Mouse (Mus musculus) midbrain, embryonic 14.5 days (tissue): ENCODE data around the gene Lrrc4b. TPM values are rescaled to one million over a fixed set of nuclear protein-coding genes. Genes with fewer than 3 reads are reported as not detected.

ENCODE experiments used
- ATAC-seq: fragments of 200-750 bp; cut with Nextera tagmentation; 2 replicates; pipeline ENCODE4 v1.8.0; 2017; ENCODE audit warnings: moderate number of reproducible peaks, moderate library complexity; ENCODE audit not compliant: low FRiP score, low TSS enrichment
- DNase-seq: peaks from one replicate; pipeline ENCODE4 v3.0.0-alpha.2; 2015
- H3K27ac ChIP-seq: fragments of 300-500 bp; sonication (generic); replicated peaks from 2 replicates; pipeline ENCODE4 v1.5.1; 2014; ENCODE audit warnings: mild to moderate bottlenecking, low read depth, low read length, moderate library complexity
- H3K27me3 ChIP-seq: fragments of 300-500 bp; sonication (generic); 2 replicates; pipeline ENCODE4 v1.6.1; 2014; ENCODE audit warnings: low read length, control low read depth, mixed read lengths; ENCODE audit not compliant: control insufficient read depth, insufficient read depth
- H3K36me3 ChIP-seq: fragments of 300-500 bp; sonication (generic); 2 replicates; pipeline ENCODE4 v1.6.1; 2014; ENCODE audit warnings: low read length, control low read depth; ENCODE audit not compliant: control insufficient read depth, insufficient read depth
- H3K4me1 ChIP-seq: fragments of 300-500 bp; sonication (generic); 2 replicates; pipeline ENCODE4 v1.6.1; 2014; ENCODE audit warnings: mild to moderate bottlenecking, antibody characterized with exemption, low read length, control low read depth; ENCODE audit not compliant: control insufficient read depth, insufficient read depth
- H3K4me2 ChIP-seq: fragments of 300-500 bp; sonication (generic); 2 replicates; pipeline ENCODE4 v1.6.1; 2014; ENCODE audit warnings: mild to moderate bottlenecking, low read length, moderate library complexity
- H3K4me3 ChIP-seq: fragments of 300-500 bp; sonication (generic); replicated peaks from 2 replicates; pipeline ENCODE4 v1.5.1; 2014; ENCODE audit warnings: low read depth, low read length
- H3K9ac ChIP-seq: fragments of 300-500 bp; sonication (generic); replicated peaks from 2 replicates; pipeline ENCODE4 v1.6.1; 2014; ENCODE audit warnings: mild to moderate bottlenecking, low read length, moderate library complexity
- H3K9me3 ChIP-seq: fragments of 300-500 bp; sonication (generic); 2 replicates; pipeline ENCODE4 v1.6.1; 2016; ENCODE audit warnings: low read length, control low read depth, mixed read lengths; ENCODE audit not compliant: control insufficient read depth
- WGBS: fragments of 180-500 bp; shearing (Covaris S2); extraction: QIAGEN DNeasy Blood & Tissue Kit; methylation state at CpG from one replicate; pipeline ENCODE4 v1.1.7; 2014; 5-methylcytosine and 5-hydroxymethylcytosine counted together
- polyA plus RNA-seq: library from polyadenylated mRNA; unstranded; fragments of >200 nt; fragmentation: Nextera tagmentation; extraction: Ambion mirVana; gene quantifications from 2 replicates; pipeline ENCODE4 v1.2.1, GENCODE M21; 2014

The Lrrc4b gene
- polyA plus RNA-seq, 1 experiment from 2014 or later, result 28.4 TPM

DNA sequence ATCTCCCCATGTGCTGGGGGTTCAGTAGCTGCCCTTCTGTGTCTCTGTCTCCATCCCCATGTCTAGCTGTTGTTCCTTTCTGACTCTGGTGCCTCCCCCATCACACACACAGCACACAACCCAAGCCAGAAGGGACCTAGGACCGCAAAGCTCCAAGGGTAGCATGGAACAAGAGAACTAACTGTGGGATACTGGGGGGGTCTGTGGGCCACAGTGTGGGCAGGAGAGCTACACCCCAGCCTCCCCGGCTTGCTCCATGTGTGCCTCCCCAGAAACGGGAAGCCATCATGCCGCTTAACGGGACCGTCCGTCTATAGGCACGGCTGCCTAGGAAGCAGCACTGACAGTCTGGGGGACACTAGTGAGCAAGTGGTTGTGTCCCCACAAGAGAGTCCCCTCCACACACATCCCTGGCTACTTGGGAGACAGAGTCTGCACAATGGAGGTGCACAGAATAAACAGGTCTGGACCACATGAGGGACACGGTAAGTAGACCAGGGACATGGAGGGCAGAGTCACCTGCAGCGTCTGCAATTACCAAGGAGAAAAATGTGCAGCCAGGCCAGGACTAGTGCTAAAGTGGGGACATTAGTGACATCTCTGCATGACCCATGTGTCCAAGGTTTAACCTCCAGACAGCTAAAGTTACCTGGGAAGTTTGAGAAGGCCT is 34.9 kb downstream of the Lrrc4b start:
- H3K4me3 ChIP-seq, result no peak overlapping the region
- WGBS, result 87% methylated on average over 10 of the region's 10 CpGs
- DNase-seq (no peak), ATAC-seq (no peak)
- H3K36me3 ChIP-seq, result peaks cover 59% of the 10 kb centered on the region
- no peaks in the 10 kb centered on the region for H3K27me3 ChIP-seq
- H3K4me1 ChIP-seq, result peaks cover 30% of the 10 kb centered on the region
- H3K9ac ChIP-seq, result no peak overlapping the region; the same call in 1 of the 2 replicates
- H3K27ac ChIP-seq, result peak overlapping the region; percentile 79
- H3K4me2 ChIP-seq, result peak overlapping the region; percentile 13; the same call in 1 of the 2 replicates
- no peaks in the 10 kb centered on the region for H3K9me3 ChIP-seq

DNA sequence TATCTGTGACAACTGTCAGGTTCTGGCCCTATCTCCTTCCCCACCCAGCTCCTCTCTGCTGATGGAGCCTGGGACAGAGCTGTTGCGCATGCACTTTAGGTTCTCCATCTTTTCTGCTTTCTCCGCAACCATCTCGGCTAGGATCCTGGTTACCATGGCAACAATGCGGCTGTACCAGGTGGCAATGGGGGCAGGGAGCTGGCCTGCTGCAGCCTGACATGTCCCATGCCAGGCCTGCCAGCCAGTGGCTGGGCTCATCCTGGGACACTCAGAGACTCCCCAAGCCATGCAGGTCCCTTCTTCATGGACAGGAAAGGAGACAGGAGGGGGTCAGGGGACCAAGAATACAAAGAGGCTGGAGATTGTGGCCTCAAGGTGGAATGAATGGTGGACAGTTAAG is 35.7 kb downstream of the Lrrc4b start:
- Histone ChIP-seq H3K4me1 (peaks cover 38% of the 10 kb centered on the region), H3K4me2 (no peak overlapping the region), H3K27ac (peak overlapping the region; percentile 79), H3K36me3 (peaks cover 51% of the 10 kb centered on the region), H3K4me3 (no peak overlapping the region), H3K27me3 (no peaks in the 10 kb centered on the region), H3K9ac (no peak overlapping the region), H3K9me3 (no peaks in the 10 kb centered on the region)
- peak; percentile 92 for DNase-seq
- ATAC-seq, result 0 out of 2 replicates have a peak, but pooled peaks have one; percentile 1
- WGBS, result 8% methylated on average over 4 of the region's 4 CpGs

DNA sequence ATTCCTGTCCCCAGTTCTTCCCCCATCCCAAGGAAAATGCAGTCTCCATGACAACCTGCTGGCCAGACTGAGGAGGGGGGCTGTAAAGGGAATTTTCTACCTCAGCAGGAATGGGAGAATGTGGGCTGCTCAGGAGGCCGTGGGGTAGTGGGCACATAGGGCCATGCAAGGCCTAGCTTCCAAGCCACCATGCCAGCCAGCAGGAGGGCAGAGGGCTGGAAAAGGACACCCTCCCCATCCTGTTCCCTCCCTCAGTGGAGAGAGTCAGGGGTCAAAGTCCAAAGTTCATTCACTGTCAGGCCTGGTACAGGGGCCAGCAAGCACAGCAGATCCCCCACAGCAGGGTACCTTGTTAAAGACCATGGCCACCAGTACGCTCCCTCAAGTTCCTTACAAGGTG is 36.3 kb downstream of the Lrrc4b start, which contains the start of gene Aspdh:
Aspdh (plus strand) TSS at position 281 of the 400 bp plus-strand sequence.
- H3K9me3 ChIP-seq, result no peaks in the 10 kb centered on the region
- H3K4me2 ChIP-seq, result peak within 1 kb of the TSS; percentile 13; the same call in 1 of the 2 replicates
- no peaks in the 10 kb centered on the region for H3K27me3 ChIP-seq
- ATAC-seq, result no peak
- no peak for DNase-seq
- peaks cover 46% of the 10 kb centered on the region for H3K36me3 ChIP-seq
- H3K9ac ChIP-seq, result no peak within 1 kb of the TSS; the same call in 1 of the 2 replicates
- H3K4me3 ChIP-seq, result no peak within 1 kb of the TSS
- peaks cover 41% of the 10 kb centered on the region for H3K4me1 ChIP-seq
- peak within 1 kb of the TSS; percentile 79 for H3K27ac ChIP-seq
- 30% methylated on average over 2 of the region's 2 CpGs for WGBS

DNA sequence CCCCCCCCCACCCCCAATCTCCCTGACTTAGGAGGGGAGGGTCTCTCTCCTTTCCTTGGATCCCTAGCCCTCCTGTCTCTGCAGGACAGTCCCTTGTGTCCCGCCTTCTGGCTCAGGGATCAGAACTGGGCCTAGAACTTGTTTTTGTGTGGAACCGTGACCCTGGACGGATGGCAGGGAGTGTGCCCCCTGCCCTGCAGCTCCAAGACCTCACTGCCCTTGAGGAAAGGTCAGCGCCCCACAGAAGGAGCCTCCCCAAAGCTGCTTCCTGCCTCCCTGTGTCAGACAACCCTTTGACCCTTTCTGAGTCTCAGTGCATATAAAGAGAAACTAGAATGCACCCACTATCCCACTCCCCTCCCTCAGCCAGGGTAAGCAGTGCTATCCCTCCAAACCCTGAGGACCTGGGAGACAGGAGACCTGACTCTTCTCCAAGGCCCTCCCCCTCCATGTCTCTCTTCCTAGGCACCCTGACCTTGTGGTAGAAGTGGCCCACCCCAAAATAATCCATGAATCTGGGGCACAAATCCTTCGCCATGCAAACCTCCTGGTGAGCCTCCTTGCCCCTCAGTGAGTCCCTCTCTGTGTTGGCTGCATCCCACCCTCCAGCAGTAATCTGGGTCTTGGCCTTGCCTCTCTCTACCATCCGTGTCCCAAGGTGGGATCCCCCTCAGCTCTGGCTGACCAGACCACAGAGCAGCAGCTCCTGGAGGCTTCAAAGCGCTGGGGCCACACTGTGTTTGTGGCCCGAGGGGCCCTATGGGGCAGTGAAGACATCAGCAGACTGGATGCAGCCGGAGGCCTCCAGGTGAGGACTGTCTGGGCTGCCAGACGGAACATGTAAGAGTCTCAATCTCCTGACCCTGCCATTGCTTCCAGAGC is 37.4 kb downstream of the Lrrc4b start:
- H3K4me1 ChIP-seq, result peaks cover 41% of the 10 kb centered on the region
- no peak overlapping the region for H3K4me3 ChIP-seq
- no peak overlapping the region for H3K9ac ChIP-seq
- peaks cover 34% of the 10 kb centered on the region for H3K36me3 ChIP-seq
- WGBS, result 77% methylated on average over 10 of the region's 10 CpGs
- H3K9me3 ChIP-seq, result no peaks in the 10 kb centered on the region
- DNase-seq (no peak), ATAC-seq (no peak)
- no peak overlapping the region for H3K4me2 ChIP-seq
- peak overlapping the region; percentile 93 for H3K27ac ChIP-seq
- H3K27me3 ChIP-seq, result no peaks in the 10 kb centered on the region

DNA sequence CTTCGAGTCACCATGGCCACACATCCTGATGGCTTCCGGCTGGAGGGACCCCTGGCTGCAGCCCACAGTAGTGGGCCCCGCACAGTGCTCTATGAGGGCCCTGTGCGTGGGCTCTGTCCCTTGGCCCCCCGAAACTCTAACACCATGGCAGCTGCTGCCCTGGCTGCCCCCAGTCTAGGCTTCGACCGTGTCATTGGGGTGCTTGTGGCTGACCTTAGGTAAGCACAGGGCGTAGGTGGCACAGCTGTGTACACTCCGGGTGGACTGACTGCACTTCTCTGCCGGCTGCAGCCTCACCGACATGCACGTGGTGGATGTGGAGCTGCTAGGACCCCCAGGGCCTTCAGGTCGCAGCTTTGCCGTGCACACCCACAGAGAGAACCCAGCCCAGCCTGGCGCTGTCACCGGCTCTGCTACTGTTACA is 38.1 kb downstream of the Lrrc4b start:
- H3K4me1 ChIP-seq, result peaks cover 41% of the 10 kb centered on the region

DNA sequence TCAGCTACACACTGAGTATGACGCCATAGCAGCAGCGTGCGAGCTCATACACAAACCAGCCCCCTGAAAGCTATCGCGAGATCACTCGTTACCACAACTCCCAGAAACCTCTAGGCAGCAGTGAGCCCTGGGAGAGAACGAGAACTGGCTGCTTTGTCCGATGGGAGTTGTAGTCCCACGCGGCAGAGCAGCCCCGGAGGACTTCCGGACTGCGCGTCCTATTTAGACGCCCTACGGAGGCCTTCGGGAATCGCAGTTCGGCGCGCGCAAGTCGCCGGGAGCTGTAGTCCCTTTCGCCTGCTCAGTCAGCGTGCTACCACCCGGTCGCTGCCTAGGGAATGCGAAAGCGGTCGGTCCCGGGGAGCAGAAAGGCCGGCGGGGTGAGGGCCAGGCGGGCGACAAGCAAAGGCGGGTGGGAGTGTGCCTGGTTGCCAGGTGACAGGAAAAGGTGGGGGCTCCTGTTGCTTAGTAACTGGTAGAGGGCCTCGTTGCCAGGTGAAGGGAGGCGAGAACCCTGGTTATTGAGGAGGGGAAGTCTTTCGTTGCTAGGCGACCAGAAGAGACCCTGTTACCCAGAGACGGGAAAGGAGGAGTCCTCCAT is 39.1 kb downstream of the Lrrc4b start, which contains the start of gene Josd2:
Josd2 (plus strand) TSS at position 170 of the 601 bp plus-strand sequence.
- ATAC-seq, result peak; percentile 91
- Histone ChIP-seq H3K4me3 (peak within 1 kb of the TSS; percentile 46), H3K27me3 (no peaks in the 10 kb centered on the region), H3K27ac (peak within 1 kb of the TSS; percentile 93), H3K4me2 (peak within 1 kb of the TSS; percentile 76), H3K9me3 (no peaks in the 10 kb centered on the region), H3K4me1 (peaks cover 44% of the 10 kb centered on the region), H3K9ac (peak within 1 kb of the TSS; percentile 64), H3K36me3 (peaks cover 18% of the 10 kb centered on the region)
- under 1% methylated on average over 42 of the region's 42 CpGs for WGBS
- peak; percentile 97 for DNase-seq

More for the DNA sequence above, 38.1 kb downstream of the Lrrc4b start:
- Histone ChIP-seq H3K4me2 (no peak overlapping the region), H3K4me3 (no peak overlapping the region), H3K9me3 (no peaks in the 10 kb centered on the region), H3K27me3 (no peaks in the 10 kb centered on the region), H3K9ac (no peak overlapping the region; the same call in 1 of the 2 replicates), H3K27ac (peak overlapping the region; percentile 93), H3K36me3 (peaks cover 28% of the 10 kb centered on the region)
- ATAC-seq (no peak), DNase-seq (no peak)
- WGBS, result 79% methylated on average over 16 of the region's 16 CpGs

DNA sequence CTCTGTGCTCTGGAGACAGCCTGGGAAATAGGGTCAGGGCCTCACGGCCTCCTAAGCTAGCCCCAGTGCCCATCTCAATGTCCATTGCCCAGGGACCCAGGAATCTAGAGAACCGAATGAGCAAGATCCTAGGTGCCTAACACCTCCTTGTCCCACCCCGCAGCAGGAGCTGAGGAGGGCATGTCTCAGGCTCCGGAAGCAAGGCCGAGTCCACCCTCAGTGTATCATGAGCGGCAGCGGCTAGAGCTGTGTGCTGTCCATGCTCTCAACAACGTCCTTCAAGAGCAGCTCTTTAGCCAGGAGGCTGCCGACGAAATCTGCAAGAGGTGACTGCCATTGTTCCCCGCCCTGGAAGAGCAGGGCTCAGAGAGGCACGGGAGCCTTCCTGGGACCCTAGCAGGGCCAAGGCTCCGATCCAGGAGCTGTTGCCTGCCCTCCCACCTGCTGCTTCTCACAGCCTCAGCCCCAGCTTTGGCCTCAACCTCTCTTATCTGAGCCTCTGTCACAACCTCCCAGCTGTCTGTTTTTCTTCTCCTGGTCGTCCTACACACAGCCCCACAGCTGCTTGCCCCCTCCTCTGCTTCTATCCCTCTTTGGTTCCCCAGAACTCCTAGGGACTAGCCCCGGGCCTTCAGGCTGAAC is 39.9 kb downstream of the Lrrc4b start:
- Histone ChIP-seq H3K27ac (peak overlapping the region; percentile 93), H3K4me2 (peak overlapping the region; percentile 76), H3K9ac (peak overlapping the region; percentile 64), H3K4me1 (peaks cover 46% of the 10 kb centered on the region), H3K36me3 (peaks cover 9% of the 10 kb centered on the region), H3K4me3 (peak overlapping the region; percentile 46), H3K9me3 (no peaks in the 10 kb centered on the region), H3K27me3 (no peaks in the 10 kb centered on the region)
- ATAC-seq (no peak), DNase-seq (peak; percentile 38)
- 51% methylated on average over 15 of the region's 15 CpGs for WGBS
